Mouse (Mus musculus): ENCODE results near the gene Clrn3. TPM values are rescaled to one million over a fixed set of nuclear protein-coding genes. Genes with fewer than 3 reads are reported as not detected.

Gene Clrn3
- polyA plus RNA-seq, 1 experiment from 2014 or later: not detected

GRCm38 (mm10) chr7:135484341-135484740 is 44.1 kb downstream of the Clrn3 start:
- ATAC-seq (ENCODE audit: low FRiP score, low read depth): no peak
- Histone ChIP-seq H3K27me3 (replicated peaks) (peaks cover 10% of the 10 kb centered on the region; the same call in 1 of the 2 replicates), H3K9ac (no peak overlapping the region), H3K4me2 (replicated peaks) (no peak overlapping the region), H3K36me3 (no peaks in the 10 kb centered on the region), H3K4me3 (no peak overlapping the region), H3K9me3 (no peaks in the 10 kb centered on the region), H3K27ac (no peak overlapping the region), H3K4me1 (peaks cover 13% of the 10 kb centered on the region)
- WGBS: 41% methylated on average over 11 of the region's 11 CpGs

- no peak overlapping the region for H3K27ac ChIP-seq
- WGBS: 57% methylated on average over 6 of the region's 6 CpGs
- H3K9ac ChIP-seq: no peak overlapping the region
- no peak overlapping the region for H3K4me2 ChIP-seq (replicated peaks)
- no peaks in the 10 kb centered on the region for H3K9me3 ChIP-seq
- peaks cover 15% of the 10 kb centered on the region for H3K4me1 ChIP-seq
- ATAC-seq (ENCODE audit: low FRiP score, low read depth): no peak
- no peaks in the 10 kb centered on the region for H3K36me3 ChIP-seq
- no peak overlapping the region for H3K4me3 ChIP-seq
- H3K27me3 ChIP-seq (replicated peaks): peaks cover 10% of the 10 kb centered on the region; the same call in 1 of the 2 replicates
Observed at GRCm38 (mm10) chr7:135483751-135484150, 44.7 kb downstream of the Clrn3 start.

- WGBS: 53% methylated on average over 7 of the region's 7 CpGs
- Histone ChIP-seq H3K9ac (no peak overlapping the region), H3K27me3 (replicated peaks) (peaks cover 10% of the 10 kb centered on the region; the same call in 1 of the 2 replicates)
Observed at GRCm38 (mm10) chr7:135481150-135481549, 47.3 kb downstream of the Clrn3 start.

GRCm38 (mm10) chr7:135479912-135480311 is 48.5 kb downstream of the Clrn3 start:
- H3K27ac ChIP-seq: no peak overlapping the region
- H3K9me3 ChIP-seq: no peaks in the 10 kb centered on the region
- no peaks in the 10 kb centered on the region for H3K36me3 ChIP-seq
- H3K4me3 ChIP-seq: no peak overlapping the region
- no peak for ATAC-seq (ENCODE audit: low FRiP score, low read depth)
- no peak overlapping the region for H3K9ac ChIP-seq
- 81% methylated on average over 6 of the region's 6 CpGs for WGBS
- H3K4me1 ChIP-seq: peaks cover 6% of the 10 kb centered on the region; the same call in 1 of the 2 replicates
- peaks cover 10% of the 10 kb centered on the region; the same call in 1 of the 2 replicates for H3K27me3 ChIP-seq (replicated peaks)
- H3K4me2 ChIP-seq (replicated peaks): no peak overlapping the region

More at GRCm38 (mm10) chr7:135481150-135481549, 47.3 kb downstream of the Clrn3 start:
- Histone ChIP-seq H3K4me2 (replicated peaks) (no peak overlapping the region), H3K4me3 (no peak overlapping the region), H3K36me3 (no peaks in the 10 kb centered on the region), H3K4me1 (peaks cover 15% of the 10 kb centered on the region), H3K9me3 (no peaks in the 10 kb centered on the region), H3K27ac (no peak overlapping the region)
- ATAC-seq (ENCODE audit: low FRiP score, low read depth): no peak

GRCm38 (mm10) chr7:135479322-135479880 is 49.1 kb downstream of the Clrn3 start:
- ATAC-seq (ENCODE audit: low FRiP score, low read depth): no peak
- Histone ChIP-seq H3K4me3 (no peak overlapping the region), H3K27ac (no peak overlapping the region), H3K36me3 (no peaks in the 10 kb centered on the region), H3K9me3 (no peaks in the 10 kb centered on the region), H3K9ac (no peak overlapping the region), H3K4me1 (peaks cover 6% of the 10 kb centered on the region; the same call in 1 of the 2 replicates), H3K27me3 (replicated peaks) (peaks cover 7% of the 10 kb centered on the region; the same call in 1 of the 2 replicates), H3K4me2 (replicated peaks) (no peak overlapping the region)
- WGBS: 47% methylated on average over 10 of the region's 10 CpGs

- Histone ChIP-seq H3K4me1 (peaks cover 6% of the 10 kb centered on the region; the same call in 1 of the 2 replicates), H3K27me3 (replicated peaks) (0 out of 2 replicates have a peak, but pooled peaks cover 2% of the 10 kb centered on the region), H3K4me2 (replicated peaks) (no peak overlapping the region), H3K4me3 (no peak overlapping the region), H3K9ac (no peak overlapping the region), H3K36me3 (no peaks in the 10 kb centered on the region), H3K9me3 (no peaks in the 10 kb centered on the region), H3K27ac (no peak overlapping the region)
- ATAC-seq (ENCODE audit: low FRiP score, low read depth): no peak
- whole genome bisulfite sequencing: 70% methylated on average over 5 of the region's 5 CpGs
Observed at GRCm38 (mm10) chr7:135477256-135477655, 51.2 kb downstream of the Clrn3 start.

- Histone ChIP-seq H3K27ac (no peak overlapping the region), H3K27me3 (replicated peaks) (no peaks in the 10 kb centered on the region), H3K4me2 (replicated peaks) (no peak overlapping the region), H3K9ac (no peak overlapping the region), H3K36me3 (no peaks in the 10 kb centered on the region), H3K4me3 (no peak overlapping the region), H3K4me1 (peaks cover 6% of the 10 kb centered on the region; the same call in 1 of the 2 replicates), H3K9me3 (no peaks in the 10 kb centered on the region)
- 60% methylated on average over 8 of the region's 8 CpGs for WGBS
- ATAC-seq (ENCODE audit: low FRiP score, low read depth): no peak
Observed at GRCm38 (mm10) chr7:135475981-135476380, 52.5 kb downstream of the Clrn3 start.

GRCm38 (mm10) chr7:135470319-135470718 is 58.1 kb downstream of the Clrn3 start:
- no peaks in the 10 kb centered on the region for H3K27me3 ChIP-seq (replicated peaks)
- WGBS: 93% methylated on average over 5 of the region's 5 CpGs
- no peak overlapping the region for H3K4me3 ChIP-seq
- no peaks in the 10 kb centered on the region for H3K9me3 ChIP-seq
- H3K36me3 ChIP-seq: no peaks in the 10 kb centered on the region
- H3K27ac ChIP-seq: no peak overlapping the region
- 0 out of 2 replicates have a peak, but pooled peaks cover 2% of the 10 kb centered on the region for H3K4me1 ChIP-seq
- H3K9ac ChIP-seq: no peak overlapping the region
- no peak for ATAC-seq (ENCODE audit: low FRiP score, low read depth)
- H3K4me2 ChIP-seq (replicated peaks): no peak overlapping the region

- H3K4me1 ChIP-seq: 0 out of 2 replicates have a peak, but pooled peaks cover 4% of the 10 kb centered on the region
- no peaks in the 10 kb centered on the region for H3K9me3 ChIP-seq
- H3K4me3 ChIP-seq: no peak overlapping the region
- H3K36me3 ChIP-seq: no peaks in the 10 kb centered on the region
- no peaks in the 10 kb centered on the region for H3K27me3 ChIP-seq (replicated peaks)
- 63% methylated on average over 7 of the region's 7 CpGs for WGBS
- no peak for ATAC-seq (ENCODE audit: low FRiP score, low read depth)
- no peak overlapping the region for H3K9ac ChIP-seq
- no peak overlapping the region for H3K4me2 ChIP-seq (replicated peaks)
- H3K27ac ChIP-seq: no peak overlapping the region
Observed at GRCm38 (mm10) chr7:135468631-135469030, 59.8 kb downstream of the Clrn3 start.

GRCm38 (mm10) chr7:135465293-135465692 is 63.2 kb downstream of the Clrn3 start:
- H3K4me1 ChIP-seq: 0 out of 2 replicates have a peak, but pooled peaks cover 4% of the 10 kb centered on the region
- WGBS: 12% methylated on average over 12 of the region's 12 CpGs
- peak overlapping the region; percentile 51 for H3K4me2 ChIP-seq (replicated peaks)
- H3K27ac ChIP-seq: no peak overlapping the region
- 0 out of 2 replicates have a peak overlapping the region, but pooled peaks have one; percentile 10 for H3K9ac ChIP-seq
- no peaks in the 10 kb centered on the region for H3K9me3 ChIP-seq
- ATAC-seq (ENCODE audit: low FRiP score, low read depth): peak; percentile 66
- H3K36me3 ChIP-seq: no peaks in the 10 kb centered on the region
- no peaks in the 10 kb centered on the region for H3K27me3 ChIP-seq (replicated peaks)
- no peak overlapping the region for H3K4me3 ChIP-seq

GRCm38 (mm10) chr7:135464689-135465259 is 63.7 kb downstream of the Clrn3 start:
- H3K27me3 ChIP-seq (replicated peaks): no peaks in the 10 kb centered on the region
- no peak overlapping the region for H3K9ac ChIP-seq
- no peak overlapping the region for H3K4me3 ChIP-seq
- peak; percentile 66 for ATAC-seq (ENCODE audit: low FRiP score, low read depth)
- H3K36me3 ChIP-seq: no peaks in the 10 kb centered on the region
- H3K27ac ChIP-seq: no peak overlapping the region
- H3K9me3 ChIP-seq: no peaks in the 10 kb centered on the region
- H3K4me2 ChIP-seq (replicated peaks): peak overlapping the region; percentile 51
- 52% methylated on average over 3 of the region's 3 CpGs for WGBS
- 0 out of 2 replicates have a peak, but pooled peaks cover 4% of the 10 kb centered on the region for H3K4me1 ChIP-seq

All from neural tube, embryonic 12.5 days (tissue).